ENCODE assay signal across 9 mouse cellular contexts in the genomic region with DNA sequence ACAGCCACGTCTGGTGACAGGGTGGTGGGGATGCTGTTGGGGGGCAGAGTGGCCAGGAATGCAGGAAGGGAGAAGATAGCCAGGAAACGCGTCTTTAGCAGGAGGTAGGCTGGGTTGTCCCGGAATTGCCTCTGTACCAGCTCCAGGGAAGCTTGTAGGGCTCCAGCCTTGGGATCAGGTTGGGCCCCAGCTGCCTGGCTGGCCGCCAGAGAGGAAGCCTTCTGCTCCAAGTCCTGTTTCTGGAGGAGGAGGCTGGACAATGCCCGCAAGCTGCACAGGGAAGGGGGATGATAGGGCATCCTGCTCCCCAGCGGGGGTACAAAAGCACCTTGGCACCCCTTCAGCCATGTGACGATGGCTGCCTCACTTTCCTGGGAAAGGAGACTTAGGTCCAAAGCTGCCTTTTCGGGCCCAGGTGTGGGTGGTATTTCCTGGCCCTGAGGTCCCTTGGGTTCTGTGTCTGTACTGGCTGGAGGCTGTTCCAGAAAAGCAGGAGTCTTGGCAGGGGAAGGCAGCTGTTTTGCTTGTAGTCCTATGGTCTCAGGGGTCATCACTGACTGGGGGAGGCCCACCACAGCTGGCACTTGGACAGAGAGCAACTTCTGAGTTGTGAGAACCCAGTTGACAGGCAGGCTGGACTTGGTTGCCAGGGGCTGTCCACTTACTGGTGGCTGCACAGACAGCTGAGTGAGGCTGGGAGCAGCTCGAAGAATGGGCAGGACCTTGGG. TPM values are rescaled to one million over a fixed set of nuclear protein-coding genes. Genes with fewer than 3 reads are reported as not detected.
DNase-seq lines count a peak whose midpoint lies in the region; ATAC-seq and TF ChIP-seq lines count a peak whose summit lies in the region.
"Had no signal": no experiment of that assay in that cellular context is flagged by ENCODE, and none has a peak within 500 bp of the region (broad histone marks: within the 10 kb centered on the region; RNA-seq: fewer than 3 reads in every experiment).

No protein-coding gene starts in this region.

- H3K4me2 ChIP-seq in kidney, embryonic 16.5 days (replicated peaks; ENCODE audit: low read depth, low read length), result no peak overlapping the region
- no peak overlapping the region for H3K4me2 ChIP-seq in hindbrain, embryonic 16.5 days (ENCODE audit: low read length)
- H3K4me2 ChIP-seq: midbrain, embryonic 12.5 days had no signal

- DNase-seq in right cerebral cortex, postnatal 4 days, result peak; percentile 60
- DNase-seq in right cerebral cortex, postnatal 25 days, result no peak
- peak; percentile 90 for DNase-seq in gastrocnemius, adult 2 months
- peak; percentile 79 for DNase-seq in skeletal muscle tissue, adult 2 months (ENCODE audit: low read depth, low spot score)
- DNase-seq in embryo, embryonic 9.5 days (ENCODE audit: extremely low spot score), result no peak
- no peak for DNase-seq in frontal cortex, postnatal 25 days (ENCODE audit: low spot score in 2 of 2)

- no peak for ATAC-seq in kidney, embryonic 16.5 days (ENCODE audit: low FRiP score, low TSS enrichment)
- ATAC-seq in hindbrain, embryonic 16.5 days, result no peak

- no peak for TF ChIP-seq CTCF in gastrocnemius, adult 2 months (IDR thresholded peaks at IDR 0.05)

- H3K9ac ChIP-seq in kidney, embryonic 16.5 days (replicated peaks; ENCODE audit: low read length), result no peak overlapping the region
- H3K9ac ChIP-seq in hindbrain, embryonic 16.5 days (ENCODE audit: low read depth, low read length), result no peak overlapping the region
- H3K9ac ChIP-seq: midbrain, embryonic 12.5 days had no signal

- no peaks in the 10 kb centered on the region for H3K27me3 ChIP-seq in kidney, embryonic 16.5 days (ENCODE audit: insufficient read depth, low read length)
- no peaks in the 10 kb centered on the region for H3K27me3 ChIP-seq in hindbrain, embryonic 16.5 days (replicated peaks; ENCODE audit: control insufficient read depth, insufficient read depth, low read length)
- H3K27me3 ChIP-seq: midbrain, embryonic 12.5 days had no signal

- intact Hi-C loops in gastrocnemius, adult 2 months (cut with DNase I), result no loop called here

- WGBS in kidney, embryonic 16.5 days, result 77% methylated on average over 10 of the region's 10 CpGs
- 75% methylated on average over 10 of the region's 10 CpGs for WGBS in hindbrain, embryonic 16.5 days

- H3K4me3 ChIP-seq in gastrocnemius, adult 2 months, result peak overlapping the region; percentile 34
- no peak overlapping the region for H3K4me3 ChIP-seq in kidney, embryonic 16.5 days (ENCODE audit: low read length)
- H3K4me3 ChIP-seq in hindbrain, embryonic 16.5 days (ENCODE audit: low read length), result no peak overlapping the region
- H3K4me3 ChIP-seq: midbrain, embryonic 12.5 days had no signal

- H3K27ac ChIP-seq in gastrocnemius, adult 2 months, result peak overlapping the region; percentile 66
- H3K27ac ChIP-seq in kidney, embryonic 16.5 days (ENCODE audit: low read length), result peak overlapping the region; percentile 28; the same call in 1 of the 2 replicates
- no peak overlapping the region for H3K27ac ChIP-seq in hindbrain, embryonic 16.5 days (ENCODE audit: low read depth, low read length)
- H3K27ac ChIP-seq: midbrain, embryonic 12.5 days had no signal

- no peaks in the 10 kb centered on the region for H3K4me1 ChIP-seq in kidney, embryonic 16.5 days (ENCODE audit: insufficient read depth, low read length)
- H3K4me1 ChIP-seq in hindbrain, embryonic 16.5 days (ENCODE audit: control insufficient read depth, insufficient read depth, low read depth, low read length), result no peaks in the 10 kb centered on the region
- H3K4me1 ChIP-seq: midbrain, embryonic 12.5 days had no signal

- H3K36me3 ChIP-seq in kidney, embryonic 16.5 days (ENCODE audit: insufficient read depth, low read length), result peaks cover 60% of the 10 kb centered on the region
- peaks cover 56% of the 10 kb centered on the region for H3K36me3 ChIP-seq in hindbrain, embryonic 16.5 days (ENCODE audit: control insufficient read depth, insufficient read depth, low read length)

- H3K9me3 ChIP-seq in kidney, embryonic 16.5 days (ENCODE audit: low read length), result no peaks in the 10 kb centered on the region
- H3K9me3 ChIP-seq in hindbrain, embryonic 16.5 days (ENCODE audit: control insufficient read depth, low read length), result no peaks in the 10 kb centered on the region
- H3K9me3 ChIP-seq: midbrain, embryonic 12.5 days had no signal

RNA-seq across cellular contexts. Expression of a gene that starts 4.2 kb away (rescaled TPM):
- 1 to 10 TPM; 1.1 to 1.2 TPM for total RNA-seq in gastrocnemius, adult 2 months (2021)
- 0.92 and 1.4 TPM in 2 replicates for polyA plus RNA-seq in kidney, embryonic 16.5 days (2015; fragmentation: Nextera tagmentation; extraction: Ambion mirVana)
- polyA plus RNA-seq in hindbrain, embryonic 16.5 days (2015; fragmentation: Nextera tagmentation; extraction: Ambion mirVana), result 1.9 and 2.9 TPM in 2 replicates

RNA-seq across cellular contexts. Expression of a gene that starts 13.0 kb away (rescaled TPM):
- total RNA-seq in gastrocnemius, adult 2 months (2021), result 10 to 100 TPM; 18.0 to 22.7 TPM
- 30.6 and 34.2 TPM in 2 replicates for polyA plus RNA-seq in kidney, embryonic 16.5 days (2015; fragmentation: Nextera tagmentation; extraction: Ambion mirVana)
- polyA plus RNA-seq in hindbrain, embryonic 16.5 days (2015; fragmentation: Nextera tagmentation; extraction: Ambion mirVana), result 30.1 and 32.6 TPM in 2 replicates

RNA-seq across cellular contexts. Expression of a gene that starts 15.6 kb away (rescaled TPM):
- total RNA-seq in gastrocnemius, adult 2 months (2021), result 1 to 10 TPM; 7.5 to 8.6 TPM
- polyA plus RNA-seq in kidney, embryonic 16.5 days (2015; fragmentation: Nextera tagmentation; extraction: Ambion mirVana), result 31.7 and 35.3 TPM in 2 replicates
- 29.1 and 36.4 TPM in 2 replicates for polyA plus RNA-seq in hindbrain, embryonic 16.5 days (2015; fragmentation: Nextera tagmentation; extraction: Ambion mirVana)

RNA-seq across cellular contexts. Expression of a gene that starts 24.2 kb away (rescaled TPM):
- total RNA-seq in gastrocnemius, adult 2 months (2021), result 10 to 100 TPM; 25.2 to 33.1 TPM
- polyA plus RNA-seq in kidney, embryonic 16.5 days (2015; fragmentation: Nextera tagmentation; extraction: Ambion mirVana), result 125 and 127 TPM in 2 replicates
- polyA plus RNA-seq in hindbrain, embryonic 16.5 days (2015; fragmentation: Nextera tagmentation; extraction: Ambion mirVana), result 158 and 169 TPM in 2 replicates

RNA-seq across cellular contexts. Expression of a gene that starts 24.2 kb away (rescaled TPM):
- total RNA-seq in gastrocnemius, adult 2 months (2021), result 100 to 1,000 TPM; 133 to 141 TPM
- 122 TPM in 2 replicates for polyA plus RNA-seq in kidney, embryonic 16.5 days (2015; fragmentation: Nextera tagmentation; extraction: Ambion mirVana)
- 96.0 and 98.9 TPM in 2 replicates for polyA plus RNA-seq in hindbrain, embryonic 16.5 days (2015; fragmentation: Nextera tagmentation; extraction: Ambion mirVana)

Comparison
In these comparisons a context has a peak if more than half of its experiments do, and no peak if none do; other contexts are left out.
1. DNase-seq: peak in right cerebral cortex, postnatal 4 days (single experiment), gastrocnemius, adult 2 months (single experiment) and skeletal muscle tissue, adult 2 months (single experiment); none in right cerebral cortex, postnatal 25 days (single experiment), embryo, embryonic 9.5 days (single experiment) and frontal cortex, postnatal 25 days (0 of 2).